8 mouse cellular contexts compared by ENCODE assay signal in the genomic region with DNA sequence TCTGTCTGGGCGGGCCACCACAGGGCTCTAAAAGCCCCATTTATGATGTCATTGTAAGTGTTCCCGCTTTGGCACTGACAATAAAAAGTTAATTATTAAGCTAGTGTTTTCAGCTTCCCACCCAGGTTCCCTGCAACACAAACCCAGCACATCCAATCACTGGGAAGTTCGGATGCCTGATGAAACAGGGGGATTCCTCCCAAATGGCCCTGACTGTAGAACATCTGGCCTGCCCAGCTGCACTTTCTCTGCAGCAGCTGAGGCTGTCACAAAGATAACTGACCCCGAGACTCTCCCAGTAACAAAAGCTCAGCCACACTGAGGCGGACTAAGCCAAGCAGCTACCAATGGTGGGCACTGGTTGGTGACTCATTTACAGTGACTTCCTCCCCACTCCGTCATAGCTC. TPM values are rescaled to one million over a fixed set of nuclear protein-coding genes. Genes with fewer than 3 reads are reported as not detected.
DNase-seq lines count a peak whose midpoint lies in the region; ATAC-seq lines count a peak whose summit lies in the region.

No protein-coding gene starts in this region.

- peaks cover 18% of the 10 kb centered on the region for H3K4me1 ChIP-seq in forebrain, embryonic 13.5 days
- H3K4me1 ChIP-seq in forebrain, embryonic 14.5 days (ENCODE audit: control insufficient read depth, insufficient read depth, low read length), result peaks cover 14% of the 10 kb centered on the region
- peaks cover 9% of the 10 kb centered on the region for H3K4me1 ChIP-seq in intestine, embryonic 15.5 days (replicated peaks)
- peaks cover 14% of the 10 kb centered on the region for H3K4me1 ChIP-seq in liver, embryonic 12.5 days
- H3K4me1 ChIP-seq in stomach, embryonic 14.5 days (ENCODE audit: control insufficient read depth, insufficient read depth, low read length), result peaks cover 8% of the 10 kb centered on the region; the same call in 1 of the 2 replicates

- no peak overlapping the region for H3K27ac ChIP-seq in forebrain, embryonic 13.5 days
- H3K27ac ChIP-seq in forebrain, embryonic 14.5 days (ENCODE audit: low read depth, low read length), result no peak overlapping the region
- H3K27ac ChIP-seq in intestine, embryonic 15.5 days, result peak overlapping the region; percentile 39; the same call in 1 of the 2 replicates
- 0 out of 2 replicates have a peak overlapping the region, but pooled peaks have one; percentile 20 for H3K27ac ChIP-seq in liver, embryonic 12.5 days
- no peak overlapping the region; the same call in 1 of the 2 replicates for H3K27ac ChIP-seq in stomach, embryonic 14.5 days (ENCODE audit: low read length)

- H3K4me3 ChIP-seq in forebrain, embryonic 13.5 days, result no peak overlapping the region
- no peak overlapping the region for H3K4me3 ChIP-seq in forebrain, embryonic 14.5 days (ENCODE audit: low read depth, low read length)
- peak overlapping the region; percentile 17; the same call in 1 of the 2 replicates for H3K4me3 ChIP-seq in intestine, embryonic 15.5 days (replicated peaks)
- H3K4me3 ChIP-seq in liver, embryonic 12.5 days, result no peak overlapping the region
- H3K4me3 ChIP-seq in stomach, embryonic 14.5 days (ENCODE audit: low read depth, low read length), result no peak overlapping the region

- H3K36me3 ChIP-seq in forebrain, embryonic 13.5 days (ENCODE audit: poor library complexity, severe bottlenecking), result peaks cover under 1% of the 10 kb centered on the region
- H3K36me3 ChIP-seq in forebrain, embryonic 14.5 days (ENCODE audit: control insufficient read depth, insufficient read depth, low read length), result no peaks in the 10 kb centered on the region
- no peaks in the 10 kb centered on the region for H3K36me3 ChIP-seq in intestine, embryonic 15.5 days
- H3K36me3 ChIP-seq in liver, embryonic 12.5 days, result no peaks in the 10 kb centered on the region
- no peaks in the 10 kb centered on the region for H3K36me3 ChIP-seq in stomach, embryonic 14.5 days (ENCODE audit: control insufficient read depth, insufficient read depth, low read length)

- H3K9ac ChIP-seq in forebrain, embryonic 13.5 days, result 0 out of 2 replicates have a peak overlapping the region, but pooled peaks have one; percentile 26
- H3K9ac ChIP-seq in forebrain, embryonic 14.5 days (ENCODE audit: low read length), result no peak overlapping the region
- no peak overlapping the region for H3K9ac ChIP-seq in intestine, embryonic 15.5 days
- no peak overlapping the region for H3K9ac ChIP-seq in liver, embryonic 12.5 days
- H3K9ac ChIP-seq in stomach, embryonic 14.5 days (replicated peaks; ENCODE audit: low read depth, low read length), result no peak overlapping the region

- H3K27me3 ChIP-seq in forebrain, embryonic 13.5 days, result no peaks in the 10 kb centered on the region
- H3K27me3 ChIP-seq in forebrain, embryonic 14.5 days (replicated peaks; ENCODE audit: control insufficient read depth, insufficient read depth, low read length), result no peaks in the 10 kb centered on the region
- H3K27me3 ChIP-seq in intestine, embryonic 15.5 days (replicated peaks), result no peaks in the 10 kb centered on the region
- no peaks in the 10 kb centered on the region for H3K27me3 ChIP-seq in liver, embryonic 12.5 days (replicated peaks)
- H3K27me3 ChIP-seq in stomach, embryonic 14.5 days (ENCODE audit: control insufficient read depth, insufficient read depth, low read length), result no peaks in the 10 kb centered on the region

- no peak for ATAC-seq in forebrain, embryonic 13.5 days
- ATAC-seq in forebrain, embryonic 14.5 days, result no peak
- ATAC-seq in intestine, embryonic 15.5 days, result peak; percentile 95
- ATAC-seq in liver, embryonic 12.5 days, result peak; percentile 73
- ATAC-seq in stomach, embryonic 14.5 days (ENCODE audit: insufficient number of reproducible peaks, insufficient read depth, low FRiP score, low read depth), result peak; percentile 72

- H3K4me2 ChIP-seq in forebrain, embryonic 13.5 days, result no peak overlapping the region
- no peak overlapping the region for H3K4me2 ChIP-seq in forebrain, embryonic 14.5 days (ENCODE audit: low read length)
- peak overlapping the region; percentile 50 for H3K4me2 ChIP-seq in intestine, embryonic 15.5 days (replicated peaks)
- 0 out of 2 replicates have a peak overlapping the region, but pooled peaks have one; percentile 18 for H3K4me2 ChIP-seq in liver, embryonic 12.5 days
- peak overlapping the region; percentile 17; the same call in 1 of the 2 replicates for H3K4me2 ChIP-seq in stomach, embryonic 14.5 days (replicated peaks; ENCODE audit: low read depth, low read length)

- no peaks in the 10 kb centered on the region for H3K9me3 ChIP-seq in forebrain, embryonic 13.5 days (replicated peaks)
- H3K9me3 ChIP-seq in forebrain, embryonic 14.5 days (replicated peaks; ENCODE audit: control insufficient read depth, low read length), result no peaks in the 10 kb centered on the region
- H3K9me3 ChIP-seq in intestine, embryonic 15.5 days, result no peaks in the 10 kb centered on the region
- H3K9me3 ChIP-seq in liver, embryonic 12.5 days (replicated peaks), result no peaks in the 10 kb centered on the region
- no peaks in the 10 kb centered on the region for H3K9me3 ChIP-seq in stomach, embryonic 14.5 days (ENCODE audit: control insufficient read depth, low read depth, low read length)

- no peak for DNase-seq in forebrain, embryonic 14.5 days (ENCODE audit: low spot score)
- DNase-seq in left cerebral cortex, adult 18-20 months (ENCODE audit: low spot score in 2 of 2), result no peak
- DNase-seq in cerebellum, adult 8-10 months, result no peak
- no peak for DNase-seq in natural killer cell, adult 2 months (ENCODE audit: low spot score in 2 of 2)

- WGBS in forebrain, embryonic 13.5 days, result 37% methylated on average over 6 of the region's 6 CpGs
- WGBS in forebrain, embryonic 14.5 days, result 44% methylated on average over 6 of the region's 6 CpGs
- WGBS in intestine, embryonic 15.5 days, result 9% methylated on average over 6 of the region's 6 CpGs
- WGBS in liver, embryonic 12.5 days (ENCODE audit: insufficient replicate concordance), result 24% methylated on average over 6 of the region's 6 CpGs
- 13% methylated on average over 6 of the region's 6 CpGs for WGBS in stomach, embryonic 14.5 days

RNA-seq across cellular contexts. Expression of a gene that starts 31.2 kb away (rescaled TPM):
- 34.2 and 36.0 TPM in 2 replicates for polyA plus RNA-seq in forebrain, embryonic 13.5 days (2015; fragmentation: Nextera tagmentation; extraction: Ambion mirVana)
- polyA plus RNA-seq in forebrain, embryonic 14.5 days (2014; fragmentation: Nextera tagmentation; extraction: Ambion mirVana), result 31.2 and 36.8 TPM in 2 replicates
- 17.2 and 18.0 TPM in 2 replicates for polyA plus RNA-seq in intestine, embryonic 15.5 days (2015; fragmentation: Nextera tagmentation; extraction: Ambion mirVana)
- polyA plus RNA-seq in liver, embryonic 12.5 days (2016; fragmentation: Nextera tagmentation; extraction: Ambion mirVana), result 6.6 and 6.9 TPM in 2 replicates
- 21.9 and 22.2 TPM in 2 replicates for polyA plus RNA-seq in stomach, embryonic 14.5 days (2014; fragmentation: Nextera tagmentation; extraction: Ambion mirVana)
- 10 to 100 TPM; 63.5 to 65.4 TPM for total RNA-seq in left cerebral cortex, adult 18-20 months (2021)

Comparison
In these comparisons a context has a peak if more than half of its experiments do, and no peak if none do; other contexts are left out.
1. ATAC-seq: peak in intestine, embryonic 15.5 days (single experiment), liver, embryonic 12.5 days (single experiment) and stomach, embryonic 14.5 days (single experiment); none in forebrain, embryonic 13.5 days (single experiment) and forebrain, embryonic 14.5 days (single experiment).
2. H3K27ac ChIP-seq: peak in intestine, embryonic 15.5 days (single experiment) and liver, embryonic 12.5 days (single experiment); none in forebrain, embryonic 13.5 days (single experiment), forebrain, embryonic 14.5 days (single experiment) and stomach, embryonic 14.5 days (single experiment).
3. H3K4me2 ChIP-seq: peak in intestine, embryonic 15.5 days (single experiment), liver, embryonic 12.5 days (single experiment) and stomach, embryonic 14.5 days (single experiment); none in forebrain, embryonic 13.5 days (single experiment) and forebrain, embryonic 14.5 days (single experiment).